Mouse (Mus musculus) liver, embryonic 15.5 days (tissue): ENCODE results near the gene Ldlrad3. TPM values are rescaled to one million over a fixed set of nuclear protein-coding genes. Genes with fewer than 3 reads are reported as not detected.

Source experiments
- ATAC-seq: fragments of 200-750 bp; cut with Nextera tagmentation; 2 replicates; pipeline ENCODE4 v1.8.0; 2017; ENCODE audit warnings: moderate number of reproducible peaks, mild to moderate bottlenecking, moderate library complexity; ENCODE audit not compliant: insufficient read depth
- H3K27ac ChIP-seq: fragments of 300-500 bp; sonication (generic); replicated peaks from 2 replicates; pipeline ENCODE4 v1.5.1; 2015; ENCODE audit warnings: mild to moderate bottlenecking, inconsistent platforms
- H3K27me3 ChIP-seq: fragments of 300-500 bp; sonication (generic); 2 replicates; pipeline ENCODE4 v1.6.1; 2015; ENCODE audit warnings: mild to moderate bottlenecking, inconsistent platforms
- H3K36me3 ChIP-seq: fragments of 300-500 bp; sonication (generic); replicated peaks from 2 replicates; pipeline ENCODE4 v1.6.1; 2015; ENCODE audit warnings: moderate library complexity, mild to moderate bottlenecking, inconsistent platforms
- H3K4me1 ChIP-seq: fragments of 300-500 bp; sonication (generic); replicated peaks from 2 replicates; pipeline ENCODE4 v1.6.1; 2015; ENCODE audit warnings: inconsistent platforms
- H3K4me2 ChIP-seq: fragments of 300-500 bp; sonication (generic); 2 replicates; pipeline ENCODE4 v1.6.1; 2015; ENCODE audit warnings: moderate library complexity, mild to moderate bottlenecking, inconsistent platforms
- H3K4me3 ChIP-seq: fragments of 300-500 bp; sonication (generic); replicated peaks from 2 replicates; pipeline ENCODE4 v1.5.1; 2015; ENCODE audit warnings: mild to moderate bottlenecking, inconsistent platforms
- H3K9ac ChIP-seq: fragments of 300-500 bp; sonication (generic); 2 replicates; pipeline ENCODE4 v1.6.1; 2015; ENCODE audit warnings: moderate library complexity, mild to moderate bottlenecking, inconsistent platforms
- H3K9me3 ChIP-seq: fragments of 300-500 bp; sonication (generic); replicated peaks from 2 replicates; pipeline ENCODE4 v1.6.1; 2016; ENCODE audit warnings: inconsistent platforms
- WGBS: fragments of 180-500 bp; shearing (Covaris S2); methylation state at CpG from one replicate; pipeline ENCODE4 v1.1.7; 2015; ENCODE audit warnings: mixed read lengths; ENCODE audit not compliant: insufficient replicate concordance; 5-methylcytosine and 5-hydroxymethylcytosine counted together
- polyA plus RNA-seq: library from polyadenylated mRNA; unstranded; fragments of >200 nt; fragmentation: Nextera tagmentation; extraction: Ambion mirVana; gene quantifications from 2 replicates; pipeline ENCODE4 v1.2.1, GENCODE M21; 2015

Gene Ldlrad3
- polyA plus RNA-seq, 1 experiment from 2014 or later: 4.8 TPM

DNA sequence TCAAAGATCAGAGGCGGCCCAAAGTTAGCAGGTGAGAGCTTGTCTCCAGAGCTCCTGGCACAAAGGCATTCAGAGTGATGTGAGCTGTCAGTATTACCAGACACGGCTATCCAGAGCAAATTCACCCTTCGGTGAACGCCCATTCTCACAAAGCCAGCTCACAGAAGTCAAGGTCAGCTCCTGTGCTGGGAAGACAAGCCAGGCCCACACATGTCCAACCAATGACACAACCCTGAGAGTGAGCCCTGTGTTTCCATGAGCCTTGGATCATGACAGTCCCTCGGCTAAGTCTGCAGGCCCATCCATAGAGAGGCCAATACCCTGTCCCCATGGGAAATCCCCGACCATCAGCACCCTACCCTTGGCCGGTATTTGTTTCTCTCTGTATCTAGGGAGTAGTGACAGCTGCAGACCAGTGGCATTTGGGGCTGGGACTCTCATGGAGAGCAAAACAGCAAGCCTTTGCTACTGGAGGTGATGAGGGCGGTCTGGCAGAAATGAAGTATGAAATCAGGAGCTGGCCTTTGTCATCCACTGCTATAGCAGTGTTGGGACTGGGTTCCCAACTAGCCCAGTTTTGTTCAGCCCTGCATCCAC lies 58.3 kb downstream of the Ldlrad3 start:
- Histone ChIP-seq H3K9me3 (no peaks in the 10 kb centered on the region), H3K4me1 (peaks cover 33% of the 10 kb centered on the region), H3K4me2 (no peak overlapping the region), H3K4me3 (no peak overlapping the region), H3K9ac (no peak overlapping the region), H3K36me3 (no peaks in the 10 kb centered on the region), H3K27me3 (no peaks in the 10 kb centered on the region), H3K27ac (no peak overlapping the region)
- no peak for ATAC-seq
- WGBS: 60% methylated on average over 8 of the region's 8 CpGs

GRCm38 (mm10) chr2:102127221-102127620 lies 59.0 kb downstream of the Ldlrad3 start:
- H3K9me3 ChIP-seq: no peaks in the 10 kb centered on the region
- WGBS: 74% methylated on average over 9 of the region's 9 CpGs
- H3K9ac ChIP-seq: no peak overlapping the region
- H3K27me3 ChIP-seq: no peaks in the 10 kb centered on the region
- no peak for ATAC-seq
- H3K27ac ChIP-seq: no peak overlapping the region
- H3K4me2 ChIP-seq: no peak overlapping the region
- no peak overlapping the region for H3K4me3 ChIP-seq
- no peaks in the 10 kb centered on the region for H3K36me3 ChIP-seq
- H3K4me1 ChIP-seq: peaks cover 31% of the 10 kb centered on the region

- H3K4me3 ChIP-seq: no peak overlapping the region
- no peaks in the 10 kb centered on the region for H3K9me3 ChIP-seq
- peaks cover 32% of the 10 kb centered on the region for H3K4me1 ChIP-seq
- WGBS: 71% methylated on average over 7 of the region's 7 CpGs
- no peak overlapping the region for H3K9ac ChIP-seq
- no peaks in the 10 kb centered on the region for H3K27me3 ChIP-seq
- ATAC-seq: no peak
- no peak overlapping the region for H3K27ac ChIP-seq
- no peaks in the 10 kb centered on the region for H3K36me3 ChIP-seq
- H3K4me2 ChIP-seq: no peak overlapping the region
These were observed 60.1 kb downstream of the Ldlrad3 start for GRCm38 (mm10) chr2:102126076-102126475.

DNA sequence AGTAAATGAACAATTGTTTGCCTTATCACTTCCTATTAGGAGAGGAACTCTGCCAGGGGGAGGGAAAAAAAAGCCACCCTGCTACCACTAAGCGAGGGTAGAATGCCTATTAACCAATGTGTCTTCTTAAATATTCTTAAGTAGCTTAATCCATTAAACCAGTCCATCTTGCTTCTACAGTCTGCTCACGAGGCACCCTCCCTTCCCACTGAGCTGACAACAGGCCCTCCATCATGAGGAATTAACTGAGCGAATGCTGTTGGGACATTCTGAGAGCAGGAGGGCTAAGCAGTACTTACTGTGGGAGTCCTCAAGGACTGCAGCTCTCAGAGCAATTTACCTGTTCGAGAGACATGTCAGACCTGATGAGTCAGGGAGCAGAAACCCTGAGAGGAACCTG lies 61.1 kb downstream of the Ldlrad3 start:
- H3K4me1 ChIP-seq: peaks cover 26% of the 10 kb centered on the region
- no peaks in the 10 kb centered on the region for H3K27me3 ChIP-seq
- ATAC-seq: no peak
- H3K36me3 ChIP-seq: no peaks in the 10 kb centered on the region
- H3K9ac ChIP-seq: no peak overlapping the region
- H3K27ac ChIP-seq: no peak overlapping the region
- H3K9me3 ChIP-seq: no peaks in the 10 kb centered on the region
- H3K4me3 ChIP-seq: no peak overlapping the region
- WGBS: 43% methylated on average over 4 of the region's 4 CpGs
- no peak overlapping the region for H3K4me2 ChIP-seq

GRCm38 (mm10) chr2:102122146-102122515 lies 64.1 kb downstream of the Ldlrad3 start:
- Histone ChIP-seq H3K4me2 (no peak overlapping the region), H3K27ac (no peak overlapping the region), H3K9me3 (no peaks in the 10 kb centered on the region), H3K4me1 (peaks cover 13% of the 10 kb centered on the region; the same call in 1 of the 2 replicates), H3K36me3 (no peaks in the 10 kb centered on the region), H3K27me3 (no peaks in the 10 kb centered on the region), H3K9ac (no peak overlapping the region), H3K4me3 (no peak overlapping the region)
- WGBS: 65% methylated on average over 1 of the region's 1 CpGs
- no peak for ATAC-seq

DNA sequence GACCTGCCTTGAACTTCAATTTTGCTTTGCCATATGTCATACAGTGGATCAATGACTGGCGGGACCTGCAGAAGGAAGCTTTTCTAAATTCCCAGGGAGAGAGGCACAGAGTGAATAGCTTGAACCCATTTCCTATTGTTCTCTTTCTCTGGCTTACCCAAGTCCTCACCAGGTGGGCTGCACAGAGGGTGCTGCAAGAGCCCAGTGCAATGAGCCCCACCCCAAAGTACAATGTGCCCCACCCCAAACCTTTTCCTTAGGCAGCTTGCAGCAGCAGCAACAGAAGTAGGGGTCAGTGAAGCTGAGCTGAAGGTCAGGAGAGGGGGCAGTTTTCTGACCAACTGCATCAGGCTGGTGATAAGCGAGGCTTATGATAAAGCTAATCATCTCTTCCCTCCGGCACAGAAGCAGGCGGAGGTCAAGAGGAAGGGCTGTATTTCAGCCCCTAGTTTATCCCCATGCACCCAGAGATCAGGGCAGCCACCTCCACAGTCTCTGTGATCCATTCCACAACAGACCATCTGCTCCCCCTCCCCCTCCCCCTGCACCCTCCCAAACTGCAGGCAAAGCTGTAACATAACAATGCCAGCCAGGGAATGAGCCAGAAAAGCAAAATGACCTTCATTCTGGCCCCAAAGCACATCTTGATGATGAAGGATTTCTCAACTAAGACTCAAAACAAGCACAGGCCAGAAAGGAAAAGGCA lies 64.6 kb downstream of the Ldlrad3 start:
- no peak for ATAC-seq

DNA sequence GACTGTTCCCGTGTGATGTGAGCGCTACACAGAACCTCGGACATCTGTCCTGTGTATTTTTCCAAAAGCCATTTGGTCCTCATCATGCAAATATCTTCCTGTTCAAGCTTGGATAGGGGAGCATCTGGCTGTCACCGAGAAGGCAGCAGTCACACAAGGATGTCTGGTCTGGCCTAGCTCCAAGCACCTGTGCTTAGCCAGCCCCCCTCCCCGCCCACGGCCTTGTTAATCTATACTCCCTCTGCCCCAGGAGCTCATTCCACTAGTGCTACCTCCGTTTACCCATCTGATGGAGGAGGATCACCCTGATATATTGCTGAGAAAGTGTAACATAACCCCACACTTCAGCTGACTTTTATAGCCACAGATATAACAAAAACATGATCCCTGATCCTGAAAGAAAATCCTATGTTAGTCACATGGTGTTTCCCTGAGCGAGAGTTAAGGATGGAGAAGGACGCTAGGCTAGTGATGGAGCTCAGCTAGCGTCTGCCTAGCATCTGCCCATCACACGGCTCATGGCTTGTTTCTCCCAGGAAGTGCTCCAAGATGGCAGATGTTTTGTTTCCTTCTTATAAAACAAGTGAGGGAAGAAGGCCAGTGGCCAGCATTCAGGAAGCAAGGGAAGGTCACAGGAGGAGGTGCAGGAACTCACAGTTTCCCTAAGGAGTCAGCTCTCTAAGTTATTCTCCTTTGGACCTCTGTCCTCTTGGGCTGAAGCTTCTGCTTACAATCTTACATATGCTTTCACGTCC lies 66.3 kb downstream of the Ldlrad3 start:
- ATAC-seq: no peak
- no peak overlapping the region for H3K9ac ChIP-seq
- H3K36me3 ChIP-seq: no peaks in the 10 kb centered on the region
- H3K27ac ChIP-seq: no peak overlapping the region
- WGBS: 64% methylated on average over 12 of the region's 12 CpGs
- no peak overlapping the region for H3K4me2 ChIP-seq
- H3K4me3 ChIP-seq: no peak overlapping the region
- H3K27me3 ChIP-seq: no peaks in the 10 kb centered on the region
- no peaks in the 10 kb centered on the region for H3K9me3 ChIP-seq
- 0 out of 2 replicates have a peak, but pooled peaks cover 16% of the 10 kb centered on the region for H3K4me1 ChIP-seq

More for the DNA sequence above, 64.6 kb downstream of the Ldlrad3 start:
- Histone ChIP-seq H3K27me3 (no peaks in the 10 kb centered on the region), H3K9ac (no peak overlapping the region), H3K9me3 (no peaks in the 10 kb centered on the region), H3K4me3 (no peak overlapping the region), H3K4me2 (no peak overlapping the region), H3K36me3 (no peaks in the 10 kb centered on the region), H3K27ac (no peak overlapping the region), H3K4me1 (0 out of 2 replicates have a peak, but pooled peaks cover 16% of the 10 kb centered on the region)
- 57% methylated on average over 4 of the region's 4 CpGs for WGBS

DNA sequence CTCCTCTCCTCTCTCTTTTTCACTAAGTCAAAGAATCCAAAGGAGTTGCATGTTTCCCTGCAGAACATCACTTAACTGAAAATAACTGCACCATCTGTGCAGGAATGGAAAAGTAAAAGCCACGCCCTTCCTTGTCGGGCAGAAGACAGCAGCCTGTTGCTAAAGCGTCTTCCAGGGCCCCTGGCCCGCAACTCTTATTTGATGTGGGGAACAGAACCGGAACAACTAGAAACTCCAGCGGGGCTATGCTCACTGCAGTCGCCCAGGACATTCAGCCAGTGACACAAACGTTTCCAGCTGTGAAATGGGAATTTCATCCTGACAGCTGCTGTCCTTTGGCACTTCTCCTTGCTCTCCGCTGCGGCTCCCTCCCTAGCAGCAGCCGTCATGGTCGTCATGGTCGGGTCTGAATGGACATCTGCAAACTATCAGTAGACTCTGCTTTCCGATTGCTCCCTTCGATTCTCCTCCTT lies 67.2 kb downstream of the Ldlrad3 start:
- ATAC-seq: no peak
- H3K4me1 ChIP-seq: 0 out of 2 replicates have a peak, but pooled peaks cover 20% of the 10 kb centered on the region

GRCm38 (mm10) chr2:102117402-102117760 lies 68.8 kb downstream of the Ldlrad3 start:
- no peak overlapping the region for H3K4me2 ChIP-seq
- no peak overlapping the region for H3K27ac ChIP-seq
- peaks cover 26% of the 10 kb centered on the region for H3K4me1 ChIP-seq
- 56% methylated on average over 6 of the region's 6 CpGs for WGBS
- no peak for ATAC-seq
- no peaks in the 10 kb centered on the region for H3K27me3 ChIP-seq
- H3K4me3 ChIP-seq: no peak overlapping the region
- no peaks in the 10 kb centered on the region for H3K36me3 ChIP-seq
- no peak overlapping the region for H3K9ac ChIP-seq
- no peaks in the 10 kb centered on the region for H3K9me3 ChIP-seq

More for the DNA sequence above, 67.2 kb downstream of the Ldlrad3 start:
- WGBS: 56% methylated on average over 15 of the region's 15 CpGs
- no peak overlapping the region for H3K9ac ChIP-seq
- H3K27ac ChIP-seq: no peak overlapping the region
- no peaks in the 10 kb centered on the region for H3K9me3 ChIP-seq
- no peak overlapping the region for H3K4me3 ChIP-seq
- no peak overlapping the region for H3K4me2 ChIP-seq
- no peaks in the 10 kb centered on the region for H3K36me3 ChIP-seq
- H3K27me3 ChIP-seq: no peaks in the 10 kb centered on the region

DNA sequence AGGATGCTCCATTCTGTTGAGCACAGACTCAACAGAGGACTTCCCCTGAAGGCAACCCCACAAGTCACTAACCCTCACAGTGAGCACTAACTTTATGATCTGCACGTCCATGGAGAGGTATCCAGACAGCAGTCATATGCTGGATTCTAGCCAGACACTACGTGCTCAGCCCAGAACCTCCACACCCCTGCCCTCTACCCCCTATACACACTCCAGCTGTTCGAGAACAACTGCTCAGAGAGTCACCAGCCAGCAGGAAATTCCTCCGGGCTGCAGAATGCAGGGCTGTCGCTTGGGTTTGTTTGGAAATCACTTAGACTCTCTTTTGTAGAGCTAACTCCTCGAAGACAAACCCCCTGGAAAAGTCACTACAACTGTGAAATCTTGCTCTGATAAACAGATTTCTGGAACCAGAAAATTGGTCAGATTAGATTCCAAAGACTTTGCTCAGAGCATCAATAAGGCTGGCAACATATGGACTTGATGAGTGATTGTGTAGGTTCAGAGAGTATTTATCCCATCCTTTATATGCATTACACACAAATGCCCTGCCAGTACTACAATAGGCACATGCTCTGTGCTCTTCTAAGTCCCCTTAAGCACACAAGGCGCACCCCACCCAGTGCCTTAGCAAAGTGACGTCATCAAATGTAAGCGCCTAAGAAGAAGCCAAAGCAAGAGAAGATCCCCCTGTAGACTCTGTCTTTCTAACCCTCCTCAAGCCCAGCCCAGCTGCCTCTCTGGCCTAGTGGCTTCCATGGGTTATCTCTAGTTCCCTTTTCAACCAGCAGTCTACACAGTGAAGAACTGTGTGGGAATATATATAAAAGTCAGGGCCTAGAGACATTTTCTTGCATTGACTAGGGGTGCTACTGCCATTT lies 69.4 kb downstream of the Ldlrad3 start:
- H3K4me2 ChIP-seq: no peak overlapping the region
- no peaks in the 10 kb centered on the region for H3K36me3 ChIP-seq
- no peak for ATAC-seq
- peaks cover 25% of the 10 kb centered on the region for H3K4me1 ChIP-seq
- H3K9me3 ChIP-seq: no peaks in the 10 kb centered on the region
- H3K27me3 ChIP-seq: no peaks in the 10 kb centered on the region
- no peak overlapping the region for H3K9ac ChIP-seq
- no peak overlapping the region for H3K27ac ChIP-seq
- WGBS: 52% methylated on average over 9 of the region's 9 CpGs
- no peak overlapping the region for H3K4me3 ChIP-seq
